Mouse (Mus musculus): ENCODE results near the gene Prpf40b.
A peak's percentile ranks its signal among the peaks of the same experiment; 100 is the strongest.

The Prpf40b gene

DNA sequence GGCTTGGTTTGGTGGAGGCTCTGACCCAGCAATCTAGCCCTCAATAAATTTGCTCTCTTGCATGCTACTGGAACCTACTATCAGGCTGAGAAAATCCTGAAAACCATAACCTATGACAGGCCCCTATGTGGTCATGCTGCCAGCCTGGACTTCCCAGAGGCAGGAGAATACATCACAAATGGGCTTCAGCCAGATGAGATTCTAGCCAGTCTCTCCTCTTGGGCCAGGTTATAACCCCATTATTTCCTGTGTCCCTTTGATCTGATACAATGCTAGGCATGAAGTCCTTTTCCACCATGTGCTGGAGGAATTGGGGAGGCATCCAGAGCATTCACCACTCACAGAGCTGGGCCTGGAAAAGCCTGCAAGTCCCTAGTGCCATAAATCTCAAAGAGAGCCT lies 37.2 kb downstream of the Prpf40b start:
- no peak for DNase-seq (ENCODE audit: low read depth, low spot score)

DNA sequence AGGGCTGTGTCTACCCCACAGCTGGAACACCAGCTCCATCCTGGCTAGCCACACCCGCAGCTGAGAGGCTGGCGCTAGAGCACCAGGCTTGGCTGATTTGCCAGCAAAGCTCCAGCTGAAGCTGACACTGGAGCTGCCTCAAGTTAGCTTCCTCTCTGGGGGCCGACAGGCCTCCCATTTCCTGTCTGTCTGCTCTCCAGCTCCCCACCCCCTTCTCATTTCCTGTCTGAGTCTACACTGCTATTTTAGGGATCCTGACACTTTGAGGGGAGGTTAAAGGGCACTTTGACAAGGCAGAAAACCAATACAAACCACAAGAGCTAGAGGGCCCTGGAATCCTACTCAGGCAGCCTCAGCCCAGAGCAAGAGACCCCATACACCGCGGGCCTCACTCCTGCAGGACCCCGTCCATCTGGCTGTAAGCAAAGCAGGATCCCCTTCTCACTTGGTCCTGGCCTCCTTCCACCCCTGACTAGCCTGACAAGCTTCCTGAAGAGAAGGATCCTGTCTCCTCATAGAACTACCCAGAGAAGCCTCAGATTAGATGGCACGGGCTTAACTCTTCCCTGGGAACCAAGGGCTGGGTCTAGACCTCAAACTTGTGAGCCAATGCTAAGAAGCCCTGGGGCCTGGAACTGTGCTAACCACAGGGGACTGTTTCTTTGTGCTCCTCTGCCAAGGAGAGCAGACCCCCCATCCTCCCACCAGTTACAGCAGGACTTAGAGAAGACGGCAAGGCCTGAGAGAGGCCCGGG lies 38.2 kb downstream of the Prpf40b start:
- DNase-seq (ENCODE audit: low read depth, low spot score): peak; percentile 88

DNA sequence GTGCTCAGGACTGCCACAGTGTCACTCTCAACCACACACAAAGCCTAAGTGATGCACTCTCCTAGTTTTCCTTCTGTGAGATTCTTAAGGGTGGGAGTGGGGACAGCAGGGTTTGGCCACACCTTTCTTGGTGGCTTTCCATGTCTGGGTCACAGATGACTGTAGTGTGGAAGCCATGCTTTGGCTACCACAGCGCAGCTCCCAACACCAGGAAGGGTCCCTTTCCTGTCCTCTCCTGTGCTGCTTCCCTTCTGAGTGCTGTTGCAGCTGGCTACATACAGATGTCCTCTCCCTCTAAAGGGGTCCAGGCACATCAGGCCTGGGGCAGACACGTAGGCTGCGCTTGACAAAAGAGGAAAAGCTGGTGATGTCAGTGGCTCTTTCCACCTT lies 38.8 kb downstream of the Prpf40b start:
- no peak for DNase-seq (ENCODE audit: low read depth, low spot score)

DNA sequence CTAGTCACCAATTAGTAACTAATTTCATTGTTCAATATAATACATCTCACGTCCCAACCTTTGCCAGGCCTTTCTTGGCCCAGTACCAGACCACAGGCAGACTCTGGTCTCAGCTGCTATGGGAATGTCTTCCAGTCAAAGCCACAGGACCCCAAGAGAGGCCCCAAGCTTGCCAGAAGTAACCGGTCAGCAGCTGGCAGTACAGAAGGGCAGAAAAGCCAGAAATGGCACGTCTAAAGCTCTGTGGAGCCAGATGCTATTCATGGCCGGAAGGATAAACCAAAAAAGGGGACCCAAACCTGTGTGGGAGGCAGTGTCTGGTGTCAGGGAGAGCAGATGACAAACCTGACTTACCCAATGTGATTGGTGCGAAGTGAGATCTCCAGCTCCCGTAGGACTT lies 39.6 kb downstream of the Prpf40b start:
- peak; percentile 21 for DNase-seq (ENCODE audit: low read depth, low spot score)

DNA sequence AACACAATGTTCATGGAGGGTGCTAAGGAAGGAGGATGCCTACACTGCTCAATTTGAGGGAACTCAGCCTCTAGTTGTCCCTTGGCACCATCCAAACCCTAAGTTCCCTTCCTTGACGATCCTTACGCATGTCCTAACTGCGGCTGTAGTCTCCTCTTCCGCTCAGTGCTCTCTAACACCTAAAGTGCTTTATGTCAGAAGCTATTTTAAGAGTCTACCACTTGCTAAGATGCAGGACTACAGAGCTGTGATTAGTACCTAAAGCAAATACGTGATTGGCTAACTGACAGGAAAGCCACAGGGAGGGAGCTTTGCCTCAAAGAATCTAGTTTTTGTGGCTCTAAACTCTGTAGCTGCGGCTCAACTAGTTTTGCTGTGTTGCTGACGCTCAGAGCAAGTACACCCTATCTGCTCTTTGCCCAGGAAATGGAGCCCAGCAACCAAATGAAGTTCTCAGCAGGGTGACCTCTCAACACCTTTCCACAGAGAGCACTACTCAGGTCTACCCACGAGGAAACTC lies 41.0 kb downstream of the Prpf40b start:
- DNase-seq (ENCODE audit: low read depth, low spot score): peak; percentile 59

DNA sequence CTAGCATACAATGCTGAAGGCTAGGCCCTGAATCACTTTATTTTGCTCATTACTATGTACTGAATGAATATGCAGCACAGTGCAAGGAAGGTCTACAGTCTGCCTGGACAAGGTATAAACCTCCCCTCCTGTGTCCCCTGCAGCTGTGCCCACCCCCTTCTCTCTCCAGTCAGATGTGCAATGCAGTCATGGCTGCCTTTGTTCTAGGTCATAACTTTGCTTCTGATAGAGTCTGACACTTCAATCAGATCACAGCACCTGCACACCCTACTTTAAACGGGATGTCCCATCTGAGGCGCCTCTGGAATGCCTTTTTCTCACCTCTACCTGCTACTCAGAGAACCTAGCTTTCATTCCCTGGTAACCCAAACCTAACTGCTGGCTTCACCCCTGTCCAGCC lies 44.0 kb downstream of the Prpf40b start:
- no peak for DNase-seq (ENCODE audit: low read depth, low spot score)

DNA sequence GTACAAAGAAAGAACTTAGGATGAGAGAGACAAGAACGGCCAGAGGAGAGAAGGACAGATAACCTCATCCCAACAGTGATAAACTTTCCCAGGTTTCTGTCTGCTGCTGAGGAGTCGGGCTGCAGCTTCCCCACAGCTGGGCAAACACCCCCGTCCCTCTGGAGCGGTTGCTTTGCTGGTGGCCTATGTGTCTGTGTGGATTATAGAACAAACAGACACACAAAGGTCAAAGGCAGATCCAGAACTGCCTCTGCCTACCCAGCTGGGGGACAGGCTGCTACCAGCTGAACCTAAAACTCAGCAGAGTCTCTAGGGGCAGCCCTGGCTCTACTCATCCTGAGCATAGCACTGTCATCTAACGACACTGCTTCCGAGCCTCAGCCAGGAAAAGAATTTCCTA lies 44.8 kb downstream of the Prpf40b start:
- DNase-seq (ENCODE audit: low read depth, low spot score): no peak

DNA sequence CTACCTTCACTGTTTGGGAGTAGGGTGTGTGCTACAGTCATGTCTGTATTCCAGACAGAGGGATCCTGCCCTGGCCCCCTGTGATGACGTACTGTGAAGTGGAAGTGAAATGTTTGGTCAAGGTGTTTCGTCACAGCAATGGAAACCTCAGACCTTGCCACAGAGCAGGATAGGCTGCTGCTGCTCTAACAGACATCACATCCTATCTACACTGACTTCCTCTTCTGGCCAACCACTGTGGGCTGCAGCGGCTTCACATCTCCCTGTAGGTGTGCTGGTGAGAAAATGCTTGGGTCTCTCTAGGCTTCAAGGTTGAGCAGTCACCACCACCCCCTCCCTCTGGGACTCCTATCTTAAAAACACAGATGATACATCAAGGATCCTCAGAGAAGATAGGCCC lies 46.2 kb downstream of the Prpf40b start:
- DNase-seq (ENCODE audit: low read depth, low spot score): peak; percentile 75

DNA sequence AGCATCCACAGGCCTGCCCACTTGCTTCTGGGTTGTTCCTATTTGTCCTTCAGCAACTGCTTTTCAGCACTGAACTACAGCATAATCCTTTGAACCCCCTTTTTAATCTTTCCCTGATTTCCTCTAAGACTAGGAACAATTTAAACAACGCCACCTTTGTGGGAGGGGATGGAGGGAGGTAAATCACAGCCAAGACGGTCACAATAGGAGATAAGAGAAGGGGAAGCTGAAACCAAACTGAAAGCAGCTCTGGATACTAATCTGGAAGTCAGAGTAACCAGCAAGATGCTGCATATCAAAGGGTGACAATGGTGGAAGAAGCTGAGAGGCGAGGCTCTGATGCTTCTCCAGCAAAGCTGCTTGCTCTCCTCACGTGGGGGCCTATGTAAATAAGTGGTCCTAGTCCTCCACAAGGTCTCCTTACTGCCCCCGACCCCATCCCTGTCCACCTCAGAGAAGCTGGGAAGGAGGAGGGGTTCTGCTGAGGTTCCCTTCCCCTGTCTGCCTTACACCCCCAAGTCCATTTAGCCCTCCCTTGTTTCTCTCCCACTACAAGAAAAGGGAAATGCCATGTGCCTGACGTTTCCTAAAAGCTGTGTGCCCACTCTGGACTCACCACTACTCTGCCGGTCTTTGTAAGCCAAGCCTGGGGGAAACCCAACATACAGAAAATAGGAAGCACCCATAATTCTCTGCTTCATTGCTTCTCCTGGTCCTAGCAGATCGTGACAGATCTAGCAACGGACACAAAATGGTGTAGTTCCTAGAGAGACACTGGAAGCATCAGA lies 47.5 kb downstream of the Prpf40b start:
- no peak for DNase-seq (ENCODE audit: low read depth, low spot score)

DNA sequence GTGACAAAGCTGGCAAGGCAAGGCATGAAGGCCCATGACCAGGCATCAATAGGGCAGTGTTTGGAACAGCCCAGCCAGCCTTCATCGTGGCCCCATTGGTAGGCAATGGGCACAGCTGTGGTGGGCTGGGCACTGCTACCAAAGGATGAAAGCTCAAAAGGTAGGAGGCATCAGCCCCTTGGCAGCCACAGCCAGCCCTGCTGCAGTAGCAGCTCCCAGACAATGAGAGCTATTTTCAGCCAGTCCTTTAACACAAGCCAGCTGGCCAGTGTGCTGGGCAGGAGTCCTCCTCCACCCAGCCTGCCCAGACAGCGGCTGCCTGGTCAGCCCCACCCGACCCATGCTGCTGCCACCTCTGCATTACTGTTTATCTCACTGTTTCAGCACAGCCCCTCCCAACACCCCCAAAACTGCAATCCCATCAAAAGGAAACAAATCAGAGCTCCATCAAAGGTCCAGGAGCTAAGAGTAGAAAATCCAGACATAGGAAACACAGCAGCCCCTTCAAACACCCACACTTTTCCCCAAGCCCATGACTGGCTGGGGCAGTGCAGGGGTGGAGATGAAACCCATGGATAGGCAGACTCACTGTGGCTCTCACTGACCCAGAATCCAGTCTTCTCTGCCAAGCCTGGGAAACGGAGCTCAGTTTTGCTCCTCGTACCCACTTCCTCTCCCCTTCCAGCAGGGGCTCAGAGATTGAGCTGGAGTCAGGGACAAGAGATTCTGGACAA lies 48.7 kb downstream of the Prpf40b start:
- DNase-seq (ENCODE audit: low read depth, low spot score): no peak

DNA sequence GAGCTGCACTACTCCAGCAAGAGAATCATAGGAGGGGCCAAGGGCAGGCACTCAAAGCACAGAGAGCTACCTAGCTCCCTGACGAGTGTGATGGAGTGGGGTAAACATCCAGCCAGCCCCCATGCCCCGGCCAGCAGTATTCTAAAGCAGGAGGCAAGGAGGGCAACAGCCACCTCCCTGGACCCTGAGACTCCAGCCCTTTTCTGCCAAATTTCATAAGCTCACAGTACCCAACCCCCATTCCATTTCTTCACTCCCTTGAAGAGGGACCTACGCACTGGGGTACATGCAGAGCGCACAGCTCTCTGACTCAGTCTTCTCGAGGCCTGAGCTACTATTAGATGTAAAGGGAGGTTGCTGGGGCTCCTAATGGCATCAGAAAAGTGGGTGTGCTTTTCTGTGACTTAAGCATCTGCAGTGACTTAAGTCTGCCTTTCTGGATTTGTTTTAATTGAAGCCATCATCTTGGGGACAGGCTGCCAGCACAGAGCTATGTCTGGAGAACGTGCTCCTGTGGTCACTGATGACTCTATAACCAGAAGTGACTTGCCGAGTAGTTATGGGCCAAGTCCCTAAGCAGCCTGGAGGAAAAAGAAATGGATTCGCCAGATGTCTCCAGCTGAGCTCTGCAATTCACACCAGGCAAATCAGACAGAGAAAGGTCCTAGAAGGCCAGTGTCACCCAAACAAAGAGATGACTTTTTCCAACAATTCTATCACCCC lies 49.4 kb downstream of the Prpf40b start:
- no peak for DNase-seq (ENCODE audit: low read depth, low spot score)

DNA sequence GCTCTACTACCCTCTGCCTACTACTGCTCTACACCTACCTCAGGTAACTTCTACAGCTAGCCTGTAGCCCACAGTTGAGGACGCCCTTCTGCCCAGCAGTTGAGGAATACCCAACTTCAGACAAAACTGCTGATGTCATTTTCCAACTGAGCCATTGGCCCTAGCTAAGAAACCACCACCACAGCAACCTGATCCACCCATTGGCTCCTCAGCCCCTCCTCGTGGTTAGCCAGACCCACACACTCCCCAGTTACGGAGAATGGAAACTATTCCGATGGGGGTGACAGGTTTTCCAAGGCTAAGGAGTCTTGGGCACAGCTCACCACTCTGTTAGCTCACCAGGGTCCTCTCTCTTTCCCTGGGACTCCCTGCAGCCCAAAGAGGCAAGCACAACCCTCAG lies 50.1 kb downstream of the Prpf40b start:
- no peak for DNase-seq (ENCODE audit: low read depth, low spot score)

DNA sequence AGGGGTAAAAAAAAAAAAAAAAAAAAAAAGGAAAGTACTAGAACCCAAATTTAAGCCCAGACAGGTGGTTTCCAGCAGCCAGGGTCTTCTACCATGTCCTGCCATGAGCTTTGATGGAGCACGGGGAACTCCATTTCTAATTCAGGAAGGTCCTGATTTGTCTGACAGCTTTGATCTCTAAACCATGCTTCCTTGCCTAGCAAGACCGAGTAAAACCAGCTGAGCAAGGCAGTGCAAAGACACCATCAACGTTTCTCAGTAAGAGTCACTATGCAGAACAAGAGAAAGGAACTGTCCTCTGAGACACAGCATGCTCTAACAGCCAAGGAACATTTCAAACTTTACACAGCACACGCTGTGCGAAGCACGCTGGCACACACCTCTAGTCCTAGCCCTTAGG lies 56.7 kb downstream of the Prpf40b start:
- no peak for DNase-seq (ENCODE audit: low read depth, low spot score)

DNA sequence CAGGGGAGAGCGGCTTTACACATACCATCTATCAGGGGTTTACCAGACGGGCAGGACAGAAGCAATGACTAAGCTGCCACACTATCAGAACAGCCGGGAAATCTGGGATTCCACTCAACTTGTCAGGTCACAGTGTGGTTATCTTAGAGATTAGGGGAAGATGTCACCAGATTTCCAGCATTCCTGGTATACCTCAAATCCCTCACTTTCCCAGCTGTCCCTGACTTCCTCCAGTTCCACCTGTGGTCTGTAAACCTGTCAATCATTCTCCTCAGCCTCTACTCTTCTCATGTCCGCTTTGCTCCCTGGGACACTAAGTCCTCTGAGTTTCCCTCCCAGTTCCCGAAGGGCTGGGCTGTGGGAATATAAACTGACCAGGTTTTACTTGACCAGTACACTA lies 57.4 kb downstream of the Prpf40b start:
- no peak for DNase-seq (ENCODE audit: low read depth, low spot score)

DNA sequence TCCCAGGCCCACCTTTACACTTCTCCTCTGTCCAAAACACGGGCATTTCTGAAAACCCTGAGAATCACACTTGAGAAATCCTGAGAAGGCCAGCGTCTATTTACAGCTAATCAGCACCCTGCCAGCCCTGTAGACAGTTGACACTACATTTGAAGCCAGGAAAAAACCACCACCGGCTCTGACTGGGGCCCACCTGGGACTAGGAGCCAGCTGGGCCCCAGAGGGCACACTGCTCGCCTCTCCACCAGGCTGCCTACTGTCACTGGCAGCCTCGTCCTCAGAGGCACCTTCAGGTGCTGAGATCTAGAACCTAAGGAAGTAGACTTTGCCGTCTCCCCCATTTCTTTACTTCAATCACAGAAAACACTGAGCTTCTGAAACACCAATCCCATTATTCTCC lies 60.8 kb downstream of the Prpf40b start:
- DNase-seq (ENCODE audit: low read depth, low spot score): no peak

DNA sequence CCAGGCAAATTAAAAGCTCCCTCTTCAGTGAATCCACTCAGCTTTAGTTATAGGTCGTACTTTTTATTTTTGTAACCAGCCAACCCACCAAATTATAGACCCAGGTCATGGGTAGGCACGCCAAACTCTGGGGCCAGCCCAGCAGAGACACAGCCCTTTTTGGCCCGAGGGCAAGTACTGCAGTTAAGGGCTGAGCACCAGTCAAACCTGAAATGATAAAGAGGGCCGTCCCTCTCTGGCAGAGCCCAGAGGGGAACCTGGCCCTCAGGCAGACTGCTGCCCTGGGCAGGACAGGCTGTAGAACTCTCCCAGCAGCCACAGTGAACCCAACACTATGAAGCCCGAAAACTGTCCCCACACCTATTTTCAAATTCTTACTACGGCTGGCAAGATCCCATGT lies 61.6 kb downstream of the Prpf40b start:
- DNase-seq (ENCODE audit: low read depth, low spot score): no peak

DNA sequence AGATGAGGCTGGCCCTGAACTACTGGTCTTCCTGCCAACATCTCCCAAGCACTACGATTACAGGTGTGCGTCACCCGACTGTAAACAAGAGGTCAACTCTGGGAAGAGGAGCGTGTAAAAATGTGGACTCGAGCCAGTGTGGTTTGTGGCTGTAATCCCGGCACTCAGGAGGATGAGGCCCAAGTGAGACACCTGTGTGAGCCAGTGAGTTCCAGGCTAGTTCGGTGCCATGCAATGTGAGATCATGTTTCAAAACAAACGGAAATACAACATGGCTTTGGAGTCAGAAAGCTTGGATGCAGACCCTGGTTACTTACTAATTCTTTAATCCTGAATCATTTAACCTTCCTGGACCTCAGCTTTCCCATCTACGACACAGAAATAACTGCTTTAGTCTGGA lies 64.1 kb downstream of the Prpf40b start:
- DNase-seq (ENCODE audit: low read depth, low spot score): no peak

DNA sequence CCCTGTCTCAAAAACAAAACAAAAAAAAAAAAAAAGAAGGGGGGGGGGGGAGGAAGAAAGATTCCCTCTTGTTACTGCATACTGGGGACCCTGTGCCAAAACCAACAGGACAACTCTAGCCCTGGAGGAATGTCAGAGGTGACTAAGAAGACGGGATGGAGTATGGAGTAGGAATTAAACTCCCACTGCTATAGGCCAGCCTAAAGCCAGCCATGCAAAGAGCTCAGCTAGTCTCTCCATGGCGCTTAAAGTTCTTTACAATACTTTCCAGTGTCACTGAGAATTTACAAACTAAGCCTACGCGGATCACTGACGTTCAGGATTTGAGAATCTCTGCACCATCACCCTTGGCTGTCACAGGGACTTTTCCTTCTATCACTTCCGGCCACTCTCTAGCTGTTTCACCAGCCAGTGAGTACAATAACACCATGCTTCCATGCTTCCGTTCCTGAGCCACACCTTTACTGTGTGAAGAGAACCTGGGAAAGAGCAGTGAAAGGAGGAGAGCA lies 69.2 kb downstream of the Prpf40b start:
- no peak for DNase-seq (ENCODE audit: low read depth, low spot score)

DNA sequence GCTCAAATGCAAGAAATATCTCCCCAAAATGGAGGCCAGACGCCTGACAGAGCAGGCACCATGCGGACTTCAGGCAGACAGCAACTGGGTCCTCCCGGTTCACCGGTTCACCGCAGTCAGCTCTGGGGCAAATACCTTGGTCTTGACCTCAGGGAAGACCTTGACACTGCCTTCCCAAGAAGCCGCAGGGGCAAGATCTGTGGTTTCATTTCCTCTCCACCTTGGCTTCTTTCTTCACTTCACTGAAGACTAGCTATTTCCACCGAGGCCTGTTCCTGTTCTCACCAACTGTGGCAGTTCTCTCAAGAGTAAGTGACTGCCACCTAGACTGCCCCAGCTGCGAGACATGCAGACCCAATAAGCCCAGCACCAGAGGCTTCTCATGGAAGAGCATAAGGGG lies 70.0 kb downstream of the Prpf40b start:
- DNase-seq (ENCODE audit: low read depth, low spot score): peak; percentile 69

Data from CD4-positive helper T cell, adult 2 months (primary cell).